Mouse (Mus musculus): ENCODE data around the gene Tle6.

DNA sequence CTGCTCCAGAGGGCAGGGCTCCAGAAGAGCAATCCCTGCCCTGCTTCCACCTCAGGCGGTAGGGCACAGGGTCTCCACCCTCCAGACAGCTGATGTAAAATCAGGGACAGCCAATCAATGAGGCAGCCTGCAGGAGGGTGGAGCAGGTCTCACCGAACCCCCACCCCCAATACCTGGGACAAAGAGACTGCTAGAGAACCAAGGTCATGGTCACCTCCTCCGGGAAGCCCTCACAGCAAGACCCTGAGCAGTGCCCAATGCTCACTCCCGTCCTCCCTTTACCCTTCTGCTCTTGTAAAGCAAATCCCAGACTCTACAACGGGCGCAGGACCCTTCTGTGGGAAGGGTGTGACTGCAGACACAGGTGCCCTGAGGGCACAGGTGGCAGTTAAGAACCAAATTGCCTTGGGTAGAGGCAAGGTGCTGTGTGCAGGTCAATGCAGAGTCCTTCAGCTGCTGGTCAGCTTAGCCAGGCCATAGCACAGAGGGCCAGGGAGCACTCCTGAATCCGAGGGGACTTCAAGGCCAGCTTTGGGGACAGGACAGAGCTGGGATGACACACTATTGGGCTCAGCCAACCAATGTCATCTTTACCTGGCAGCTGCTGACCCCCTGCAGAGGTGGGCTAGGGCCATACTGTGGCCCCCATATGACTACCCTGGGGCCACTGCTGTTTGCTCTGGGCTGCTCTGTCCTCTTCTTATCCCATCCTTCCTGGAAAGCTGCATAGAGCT lies 58.0 kb downstream of the Tle6 start:
- no peak for TF ChIP-seq POLR2A (IDR thresholded peaks at IDR 0.05; ENCODE audit: low read depth, low read length)
- no peak for TF ChIP-seq CTCF (conservative IDR thresholded peaks at IDR 0.05; ENCODE audit: insufficient read depth, insufficient read length, low read depth, low read length)

Measured in kidney, adult 2 months (tissue).